Mouse (Mus musculus) kidney, adult 18-20 months (tissue): ENCODE measurements around the gene Dgat2.
A peak's percentile ranks its signal among the peaks of the same experiment; 100 is the strongest.

Experiments
- DNase-seq: peaks from one replicate; pipeline ENCODE4 v3.0.0; 2021

Gene Dgat2

GRCm38 (mm10) chr7:99160995-99161394, 21.5 kb downstream of the Dgat2 start:
- no peak for DNase-seq

- DNase-seq, result no peak
Observed at GRCm38 (mm10) chr7:99159446-99159845, 23.1 kb downstream of the Dgat2 start.

- DNase-seq, result no peak
Observed at GRCm38 (mm10) chr7:99158904-99159303, 23.6 kb downstream of the Dgat2 start.

DNA sequence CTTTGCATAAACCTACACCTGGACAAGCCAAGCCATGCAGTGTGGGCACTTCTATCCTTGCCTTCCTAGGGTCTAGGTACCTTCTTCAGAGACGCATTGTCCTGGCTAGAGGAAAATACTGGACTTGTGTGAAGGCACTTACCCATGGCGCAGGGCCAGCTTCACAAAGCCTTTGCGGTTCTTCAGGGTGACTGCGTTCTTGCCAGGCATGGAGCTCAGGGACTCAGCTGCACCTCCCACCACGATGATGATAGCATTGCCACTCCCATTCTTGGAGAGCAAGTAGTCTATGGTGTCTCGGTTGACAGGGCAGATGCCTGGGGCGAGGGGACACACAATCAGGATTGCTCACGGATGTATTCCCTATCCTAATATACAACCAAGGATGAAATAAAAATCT, 24.5 kb downstream of the Dgat2 start:
- no peak for DNase-seq

- DNase-seq, result no peak
Observed at GRCm38 (mm10) chr7:99156737-99157136, 25.8 kb downstream of the Dgat2 start.

GRCm38 (mm10) chr7:99155311-99156289, 26.9 kb downstream of the Dgat2 start:
- no peak for DNase-seq

DNA sequence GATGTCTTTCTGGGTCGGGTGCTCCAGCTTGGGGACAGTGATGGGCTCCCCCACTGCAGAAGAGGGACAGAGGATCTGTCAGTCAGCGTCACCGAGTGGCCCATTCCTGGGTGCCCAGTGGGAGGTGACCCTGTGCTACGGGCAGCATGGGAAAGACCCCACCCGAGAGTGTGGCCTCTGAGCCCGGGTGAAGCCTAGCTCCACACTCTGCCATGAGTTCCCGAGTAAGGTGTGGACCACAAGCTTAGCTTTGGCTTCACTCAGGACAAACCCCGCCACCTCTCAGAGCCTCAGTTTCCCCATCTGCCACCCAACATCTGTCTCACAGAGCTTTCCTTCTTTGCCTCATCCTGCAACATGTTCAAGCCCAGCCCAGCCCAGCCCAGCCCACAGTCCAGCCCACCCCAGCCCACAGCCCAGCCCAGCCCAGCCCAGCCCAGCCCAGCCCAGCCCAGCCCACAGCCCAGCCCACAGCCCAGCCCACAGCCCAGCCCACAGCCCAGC, 27.8 kb downstream of the Dgat2 start:
- DNase-seq, result no peak

DNA sequence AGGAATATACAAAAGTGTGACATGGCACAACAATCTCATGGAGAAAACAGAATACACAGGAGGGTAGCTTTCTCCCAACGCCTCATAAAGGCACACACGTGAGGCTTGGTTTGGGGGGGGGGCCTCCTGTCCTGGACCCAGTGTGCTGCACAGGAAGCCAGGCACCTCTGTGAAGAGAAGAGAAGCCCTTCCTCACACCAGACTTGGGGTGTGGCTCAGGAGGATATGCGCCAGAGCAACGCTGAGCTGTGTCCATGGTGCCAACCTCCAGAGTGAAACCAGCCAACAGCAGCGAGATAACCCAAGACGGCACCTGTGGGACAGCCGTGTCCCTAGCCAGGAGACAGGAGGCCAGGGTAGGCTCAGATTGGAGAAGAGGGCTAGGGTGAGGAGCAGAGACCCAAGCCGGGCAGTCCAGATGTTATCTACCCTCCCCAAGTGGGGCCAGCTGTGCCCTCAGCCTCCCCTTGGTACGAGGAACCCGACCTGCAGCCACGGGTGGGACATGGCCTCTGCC, 28.8 kb downstream of the Dgat2 start:
- DNase-seq, result no peak

DNA sequence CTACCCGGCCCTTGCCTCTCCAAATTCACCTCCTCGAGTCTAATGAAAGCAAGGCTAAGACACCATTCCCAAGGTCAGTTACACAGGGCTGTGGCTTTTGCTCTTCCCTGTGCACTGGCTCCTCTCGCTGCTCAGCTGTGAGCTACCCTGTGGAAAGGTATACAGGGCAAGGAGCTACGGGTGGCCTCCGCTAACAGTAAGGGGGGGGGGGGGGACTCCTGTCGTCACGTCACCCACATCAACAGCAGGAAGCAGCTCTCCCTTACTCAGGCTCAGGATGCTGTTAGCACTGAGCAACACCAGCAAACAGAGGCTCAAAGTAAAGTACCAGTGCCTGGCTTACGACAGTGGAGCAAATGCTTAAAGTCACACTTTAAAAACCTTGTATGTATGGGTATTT, 29.8 kb downstream of the Dgat2 start:
- no peak for DNase-seq

- peak; percentile 96 for DNase-seq
Observed at GRCm38 (mm10) chr7:99151342-99151741, 31.2 kb downstream of the Dgat2 start.

- no peak for DNase-seq
Observed at GRCm38 (mm10) chr7:99149017-99149416, 33.5 kb downstream of the Dgat2 start.

DNA sequence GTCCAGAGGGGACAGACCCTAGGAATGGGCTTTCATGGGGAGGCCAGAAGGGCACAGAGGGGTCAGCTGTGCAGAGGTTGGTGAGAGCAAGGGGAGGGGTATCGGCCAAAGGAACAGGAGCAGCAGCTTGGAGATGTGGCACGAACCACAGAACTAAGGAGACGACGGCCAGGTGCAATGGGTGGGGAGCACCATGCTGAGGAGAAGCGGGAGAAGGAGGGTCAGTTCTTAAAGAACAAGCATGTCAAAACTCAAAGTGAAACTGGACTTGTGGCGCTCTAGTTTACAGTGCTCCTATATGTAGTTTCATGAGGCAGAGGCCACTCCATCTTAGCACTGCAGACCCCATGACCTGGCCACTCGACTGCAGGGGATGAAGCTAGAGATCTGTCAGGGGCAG, 35.0 kb downstream of the Dgat2 start:
- DNase-seq, result no peak

- no peak for DNase-seq
Observed at GRCm38 (mm10) chr7:99146906-99147305, 35.6 kb downstream of the Dgat2 start.

DNA sequence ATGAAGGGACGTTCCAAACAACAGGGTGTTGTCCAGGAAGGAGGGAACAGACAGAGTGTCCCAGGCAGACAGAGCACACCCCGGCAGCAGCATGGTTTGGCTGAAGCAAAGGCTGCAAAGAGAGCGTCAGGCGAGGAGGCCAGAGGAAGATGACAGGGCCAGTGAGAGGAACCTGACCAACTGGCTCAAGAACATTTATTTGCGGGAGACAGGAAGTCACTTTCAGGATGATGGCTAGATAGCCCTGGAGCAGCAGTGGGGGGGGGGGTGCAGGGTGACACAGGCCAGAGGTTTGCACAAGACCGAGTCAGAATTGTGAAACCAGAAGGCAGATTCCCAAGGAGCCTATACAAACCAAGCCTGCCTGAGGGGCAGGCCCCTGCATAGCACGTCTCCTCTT, 36.5 kb downstream of the Dgat2 start:
- no peak for DNase-seq

- no peak for DNase-seq
Observed at GRCm38 (mm10) chr7:99144616-99145015, 37.9 kb downstream of the Dgat2 start.

GRCm38 (mm10) chr7:99143244-99143643, 39.3 kb downstream of the Dgat2 start:
- DNase-seq, result no peak

DNA sequence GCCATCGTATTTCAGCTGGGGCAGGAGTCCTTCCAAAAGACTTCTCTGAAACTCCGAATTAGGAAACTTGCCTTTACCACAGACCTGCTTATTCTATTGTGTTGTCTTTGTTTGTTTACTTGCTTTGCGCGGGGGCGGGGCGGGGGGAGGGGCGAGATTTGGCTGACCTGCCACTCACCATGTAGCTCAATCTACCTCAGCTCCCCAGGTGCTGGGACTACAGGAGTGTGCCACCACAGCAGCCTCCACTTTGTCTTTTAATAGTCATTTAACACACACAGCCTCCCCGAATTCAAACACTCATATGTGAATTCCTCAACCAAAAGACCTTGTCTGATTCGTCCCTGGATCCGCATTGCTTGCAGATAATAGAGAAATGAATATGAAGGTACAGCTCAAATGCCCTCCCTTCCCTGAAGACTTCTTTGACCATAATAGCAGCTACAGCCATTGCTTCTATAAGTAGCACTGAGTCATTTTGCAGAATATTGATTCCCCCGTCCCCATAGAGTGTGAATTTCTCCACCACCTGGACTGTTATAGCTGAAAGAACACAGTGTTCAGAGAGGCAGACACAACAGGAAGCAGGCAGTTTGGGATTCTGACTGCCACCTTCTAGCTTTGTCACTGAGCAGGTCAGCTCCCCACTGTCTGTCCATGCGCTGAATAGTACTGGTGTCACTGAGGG, 40.5 kb downstream of the Dgat2 start:
- DNase-seq, result no peak

DNA sequence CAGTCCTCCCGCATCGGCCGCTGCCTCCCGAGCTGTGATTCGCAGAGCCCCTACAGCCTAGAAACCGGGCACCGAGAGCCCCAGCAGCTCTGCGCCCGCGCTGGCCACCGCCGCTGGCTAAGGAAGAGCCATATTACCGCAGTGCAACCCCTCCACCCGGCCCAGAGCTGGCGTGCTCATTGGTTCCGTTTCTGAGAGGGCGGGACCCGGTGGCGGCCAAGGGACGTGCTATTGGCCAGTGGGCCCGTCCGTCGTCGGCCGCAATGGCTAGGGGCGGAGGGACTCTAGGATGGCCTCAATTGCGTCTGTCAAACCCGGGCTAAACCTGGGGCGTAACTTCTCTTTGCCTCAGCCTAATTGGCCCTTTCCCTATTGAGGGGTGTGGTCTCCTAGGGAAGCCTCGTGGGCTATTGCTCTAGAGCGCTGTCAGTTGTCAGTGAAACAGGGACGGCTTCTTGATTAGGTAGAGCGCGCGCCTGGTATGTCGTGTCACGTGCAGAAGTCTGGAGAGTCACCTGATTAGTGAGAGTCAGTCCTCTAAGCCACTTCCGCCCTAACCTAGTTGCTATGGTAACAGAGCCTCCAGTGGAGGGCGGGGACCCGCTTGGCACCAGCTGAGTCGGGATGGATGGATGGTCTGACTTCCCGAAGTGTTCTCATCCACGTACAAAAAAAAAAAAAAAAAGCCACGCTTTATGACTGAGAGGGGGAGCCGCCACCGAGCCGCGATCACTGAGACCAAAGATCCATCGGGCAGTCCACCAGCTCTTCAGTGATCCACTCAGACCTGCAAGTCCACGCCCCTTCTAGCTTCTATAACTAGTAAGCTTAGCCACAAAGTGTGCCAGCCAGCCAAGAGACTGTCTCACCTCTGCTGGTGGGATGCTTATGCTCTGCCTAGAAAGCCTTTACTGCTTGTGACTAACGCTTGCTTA, 41.3 kb downstream of the Dgat2 start, which contains the start of gene Uvrag:
Gene Uvrag (minus strand): TSS at position 158 of the 935 bp plus-strand sequence.
- peak; percentile 99 for DNase-seq

DNA sequence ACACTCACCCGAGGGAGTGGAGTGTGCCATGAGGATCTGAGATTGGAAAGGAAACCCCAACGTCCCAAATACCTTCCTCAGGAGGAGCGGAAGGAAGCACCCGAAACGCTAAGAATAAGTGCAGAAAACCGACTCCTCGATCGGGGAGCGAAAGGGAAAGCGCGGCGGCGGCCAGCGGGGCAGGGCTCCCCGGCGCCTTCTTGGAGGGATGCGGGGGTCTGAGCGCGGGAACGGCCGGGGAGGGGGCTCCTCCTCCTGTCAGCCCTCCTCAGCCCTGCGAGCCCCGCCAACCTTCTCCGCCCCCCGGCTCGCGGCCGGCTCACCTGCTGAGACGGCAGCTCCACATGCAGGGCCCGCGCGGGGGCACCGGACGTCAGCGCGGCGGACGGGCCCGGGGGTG, 42.0 kb downstream of the Dgat2 start:
- DNase-seq, result peak; percentile 49

DNA sequence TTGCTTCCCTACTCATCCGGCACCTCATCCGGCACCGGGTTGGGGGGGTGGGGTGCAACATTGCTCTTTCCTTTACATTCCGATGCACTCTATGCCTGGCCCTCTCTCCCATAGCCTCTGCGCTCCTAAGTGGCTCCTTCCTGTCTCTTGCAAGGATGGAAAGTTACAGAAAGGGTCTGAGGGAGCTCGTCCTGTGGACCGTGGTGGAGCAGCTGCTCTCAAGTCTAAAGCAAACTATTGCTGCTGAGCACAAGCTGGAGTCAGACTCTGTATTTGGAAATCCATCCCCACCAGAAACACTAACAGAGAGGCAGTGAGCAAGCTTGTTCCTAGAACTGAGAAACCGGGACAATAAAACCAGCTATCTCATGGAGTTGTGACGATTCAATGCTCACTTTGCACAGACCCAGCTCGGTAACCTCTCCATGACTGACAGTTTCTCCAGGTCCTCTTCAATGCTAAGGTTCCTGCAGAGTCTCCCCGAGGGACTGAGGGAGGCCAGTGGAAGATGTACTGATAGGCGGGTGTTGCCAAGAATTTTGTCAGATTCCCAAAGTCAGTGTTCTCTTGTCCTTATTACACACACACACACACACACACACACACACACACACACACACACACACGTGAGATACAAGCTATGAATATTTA, 42.6 kb downstream of the Dgat2 start:
- DNase-seq, result peak; percentile 45

DNA sequence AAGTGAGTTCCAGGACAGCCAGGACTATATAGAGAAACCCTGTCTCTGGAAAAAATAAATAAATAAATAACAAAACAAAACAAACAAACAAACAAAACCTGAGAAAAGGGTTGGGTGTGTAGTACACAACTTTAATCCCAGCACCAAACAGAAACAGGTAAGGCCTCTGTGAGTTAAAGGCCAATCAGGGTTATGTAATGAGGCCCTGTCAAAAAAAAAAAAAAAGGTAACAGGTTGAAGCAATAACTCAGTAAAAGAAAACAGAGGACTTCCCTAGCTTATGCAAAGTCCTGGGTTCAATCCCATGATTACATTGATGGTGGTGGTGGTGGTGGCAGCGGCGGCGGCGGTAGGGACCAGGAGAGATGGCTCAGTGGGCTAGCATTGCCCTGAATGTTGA, 45.0 kb downstream of the Dgat2 start:
- no peak for DNase-seq

DNA sequence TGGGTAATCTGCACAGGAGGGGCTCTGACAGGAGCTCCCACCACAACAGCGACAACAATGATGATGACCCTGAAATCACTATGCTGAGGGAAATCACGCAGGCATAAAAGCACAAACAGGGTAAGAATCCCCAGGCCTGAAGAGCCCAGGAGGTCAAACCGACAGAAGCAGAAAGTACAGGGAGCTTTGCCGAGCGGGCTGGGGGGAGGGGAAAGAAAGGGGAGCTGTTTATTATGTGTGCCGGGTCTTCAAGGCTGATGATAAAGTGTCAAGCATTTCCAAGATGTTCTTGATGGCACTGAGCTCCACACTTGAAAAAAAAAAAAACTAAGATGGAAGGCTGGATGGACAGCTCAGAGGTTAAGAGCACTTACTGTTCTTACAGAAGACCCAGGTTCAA, 45.7 kb downstream of the Dgat2 start:
- no peak for DNase-seq
